Mouse (Mus musculus) bone marrow macrophage, adult 2 months (primary cell): Measurements from ENCODE around the gene 1700022I11Rik. TPM values are rescaled to one million over a fixed set of nuclear protein-coding genes. Genes with fewer than 3 reads are reported as not detected.

ENCODE experiments used
- H3K27ac ChIP-seq: 2 replicates; pipeline ENCODE4 v1.5.1; 2012; ENCODE audit warnings: low read depth, low read length; ENCODE audit not compliant: insufficient read depth
- H3K4me1 ChIP-seq: 2 replicates; pipeline ENCODE4 v1.6.1; 2012; ENCODE audit warnings: low read length; ENCODE audit not compliant: control insufficient read depth, insufficient read depth
- H3K4me3 ChIP-seq: 2 replicates; pipeline ENCODE4 v1.5.1; 2012; ENCODE audit warnings: mild to moderate bottlenecking, low read length, moderate library complexity; ENCODE audit not compliant: insufficient read depth
- CTCF ChIP-seq: IDR thresholded peaks from 2 replicates; pipeline ENCODE4 v1.5.1; 2012; ENCODE audit warnings: low read depth, mild to moderate bottlenecking, low read length, moderate library complexity
- POLR2A ChIP-seq: IDR thresholded peaks from 2 replicates; pipeline ENCODE4 v1.6.1; 2012; ENCODE audit warnings: mild to moderate bottlenecking, low read depth, low read length, borderline replicate concordance
- polyA plus RNA-seq: library from polyadenylated mRNA; stranded (reverse); fragments of >200 nt; gene quantifications from 2 replicates; pipeline ENCODE4 v1.2.4, GENCODE M21; 2012; ENCODE audit not compliant: missing spikeins, insufficient read depth, insufficient read length

The 1700022I11Rik gene
- polyA plus RNA-seq, 1 experiment: not detected

DNA sequence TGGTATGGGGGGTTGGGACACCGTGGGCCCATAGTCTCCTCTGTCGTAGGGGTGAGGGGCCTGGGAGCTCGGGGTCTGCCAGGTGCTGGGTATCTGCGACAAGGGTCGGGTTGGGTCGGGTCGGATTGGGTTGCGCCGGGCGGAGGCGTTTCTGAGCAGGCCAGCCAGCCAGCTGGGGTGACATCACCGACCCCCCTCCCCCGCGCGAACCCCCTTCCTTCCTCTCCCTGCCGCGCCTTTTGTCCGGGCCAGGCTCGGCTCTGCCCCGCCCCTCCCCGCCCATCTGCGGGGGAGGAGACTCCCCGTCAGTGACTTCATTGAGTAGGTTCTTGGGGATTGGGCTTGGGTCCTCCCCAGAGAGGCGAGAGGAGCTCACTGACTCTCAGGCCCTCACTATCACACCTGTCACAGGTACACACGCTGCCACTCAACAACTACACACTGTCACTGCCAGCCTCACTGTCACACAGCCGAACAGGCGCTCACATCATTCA is 19.3 kb upstream of the 1700022I11Rik start:
- peaks cover 10% of the 10 kb centered on the region for H3K4me1 ChIP-seq
- H3K4me3 ChIP-seq: peak overlapping the region; percentile 76
- TF ChIP-seq CTCF (no peak), POLR2A (no peak)
- H3K27ac ChIP-seq: peak overlapping the region; percentile 53

DNA sequence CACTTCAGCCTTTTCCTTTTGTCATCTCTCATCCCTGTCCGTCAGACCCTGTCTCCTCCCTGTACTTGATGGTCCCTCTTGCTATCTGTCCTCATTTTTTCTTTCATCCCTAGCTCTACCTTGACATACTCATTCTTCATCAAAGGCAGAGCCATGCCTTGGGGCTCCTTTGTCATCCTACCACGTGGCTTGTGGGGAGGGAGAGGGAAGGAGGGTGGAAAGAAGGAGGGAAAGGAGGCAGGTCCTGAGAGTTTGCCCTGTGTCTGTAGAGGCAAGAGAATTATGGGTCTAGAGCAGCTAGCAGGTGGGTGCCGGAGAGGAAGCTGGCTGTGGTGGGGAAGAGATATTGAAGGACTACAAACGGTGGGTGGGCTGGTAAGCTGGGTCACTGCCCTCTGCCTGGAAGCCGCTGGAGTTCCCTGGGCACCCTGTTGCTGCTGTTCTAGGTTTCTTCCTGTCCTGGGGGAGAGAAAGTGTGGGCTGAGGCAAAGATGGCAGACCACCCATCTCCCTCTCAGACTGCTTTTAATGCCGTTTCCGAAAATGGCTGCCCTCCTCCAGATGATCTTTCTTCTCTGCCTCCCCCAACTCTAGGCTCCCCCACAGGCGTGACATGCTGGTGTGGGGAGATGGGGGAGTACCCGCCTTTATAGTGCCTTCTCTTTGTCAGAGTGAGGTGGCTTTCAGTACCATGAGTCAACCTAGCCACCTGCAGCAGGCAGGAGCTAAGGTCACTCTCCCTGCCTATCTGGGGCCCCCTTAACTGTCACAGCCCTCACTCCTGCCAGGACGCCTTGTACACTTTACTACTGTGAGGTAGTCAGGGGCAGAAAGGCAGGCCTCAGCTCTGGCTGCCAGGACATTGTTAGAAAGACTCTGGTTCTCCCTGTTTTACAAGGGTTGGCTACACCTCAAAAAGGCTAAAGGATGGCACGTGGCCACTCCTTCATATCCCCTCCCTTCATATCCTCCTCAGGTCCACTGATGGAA is 17.9 kb upstream of the 1700022I11Rik start:
- no peak overlapping the region for H3K4me3 ChIP-seq
- no peak for TF ChIP-seq CTCF
- no peak for TF ChIP-seq POLR2A
- no peak overlapping the region for H3K27ac ChIP-seq
- peaks cover 10% of the 10 kb centered on the region for H3K4me1 ChIP-seq

DNA sequence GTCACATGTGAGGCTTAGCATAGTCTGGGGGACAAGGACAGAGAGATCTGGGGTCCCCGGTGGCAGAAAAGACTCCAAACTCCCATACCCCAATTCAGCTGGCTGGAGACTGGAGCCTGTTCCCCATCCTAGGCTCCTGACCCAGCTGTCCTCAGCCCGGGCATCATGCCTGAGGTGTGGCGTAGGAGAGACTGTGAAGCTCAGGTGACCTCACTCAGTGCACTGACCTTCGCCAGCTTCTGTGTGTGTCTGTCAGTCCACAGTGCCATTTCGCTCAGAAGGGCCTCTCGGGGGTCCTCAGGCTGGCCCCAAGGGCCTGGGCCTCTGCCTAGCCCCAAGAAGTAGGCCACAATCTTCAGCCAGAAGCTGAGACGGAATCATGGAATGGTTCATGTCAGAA is 16.8 kb upstream of the 1700022I11Rik start:
- Histone ChIP-seq H3K4me1 (peaks cover 7% of the 10 kb centered on the region), H3K27ac (no peak overlapping the region), H3K4me3 (no peak overlapping the region)
- TF ChIP-seq CTCF (no peak), POLR2A (no peak)

DNA sequence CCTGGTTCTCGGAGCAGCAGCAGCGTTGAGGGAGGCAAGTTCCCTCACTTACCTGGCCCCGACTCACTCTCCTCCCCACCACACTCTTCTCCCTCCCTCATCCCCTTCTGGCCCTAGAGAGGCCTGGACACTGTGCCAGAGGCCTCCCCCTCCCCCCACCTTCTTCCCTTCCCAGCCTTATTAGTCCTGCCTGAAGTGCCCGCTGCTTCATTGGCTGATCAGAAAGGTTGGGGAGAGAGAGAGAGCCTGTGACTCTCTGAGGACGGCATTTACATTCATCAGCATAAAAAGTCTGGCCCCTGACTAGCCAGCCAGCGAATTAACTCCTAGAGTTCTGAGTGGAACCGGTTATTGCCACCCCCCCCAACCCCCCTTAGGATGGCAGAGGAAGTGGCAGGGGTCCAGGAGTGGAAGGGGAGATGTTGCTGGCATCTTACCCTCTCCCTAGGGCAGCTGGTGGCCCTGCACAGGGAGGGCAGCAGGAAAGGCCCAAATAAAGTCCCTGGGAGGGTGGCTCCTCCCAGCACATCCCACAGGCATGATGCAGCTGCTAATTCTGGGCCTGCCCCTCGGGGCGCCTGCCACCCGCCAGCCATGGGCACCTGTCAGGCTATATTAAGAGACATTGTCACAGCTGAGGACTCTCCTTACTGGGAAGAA is 15.8 kb upstream of the 1700022I11Rik start:
- Histone ChIP-seq H3K4me3 (no peak overlapping the region), H3K27ac (no peak overlapping the region), H3K4me1 (peaks cover 7% of the 10 kb centered on the region)
- TF ChIP-seq CTCF (no peak), POLR2A (no peak)

DNA sequence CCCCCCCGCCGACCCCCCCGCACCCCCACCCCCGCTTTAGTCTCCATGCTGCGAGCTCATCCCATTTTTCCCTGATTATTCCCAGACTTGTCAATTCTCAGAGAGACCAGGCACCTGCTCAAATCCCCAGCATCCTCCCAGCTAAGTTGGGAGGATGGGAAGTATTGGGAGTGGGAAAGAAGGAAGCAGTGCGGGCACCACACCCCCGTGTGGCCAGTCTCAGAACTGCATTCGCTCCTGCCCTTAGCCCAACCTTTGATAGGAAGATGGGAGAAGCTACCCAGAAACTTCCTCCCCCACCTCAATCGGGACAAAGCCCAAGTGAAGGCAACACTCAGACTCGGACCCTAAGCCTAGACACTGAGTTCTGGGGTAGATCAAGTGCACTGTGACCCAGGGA is 15.1 kb upstream of the 1700022I11Rik start:
- no peak for TF ChIP-seq POLR2A
- TF ChIP-seq CTCF: peak; percentile 91
- no peak overlapping the region for H3K27ac ChIP-seq
- H3K4me3 ChIP-seq: no peak overlapping the region
- peaks cover 4% of the 10 kb centered on the region for H3K4me1 ChIP-seq

DNA sequence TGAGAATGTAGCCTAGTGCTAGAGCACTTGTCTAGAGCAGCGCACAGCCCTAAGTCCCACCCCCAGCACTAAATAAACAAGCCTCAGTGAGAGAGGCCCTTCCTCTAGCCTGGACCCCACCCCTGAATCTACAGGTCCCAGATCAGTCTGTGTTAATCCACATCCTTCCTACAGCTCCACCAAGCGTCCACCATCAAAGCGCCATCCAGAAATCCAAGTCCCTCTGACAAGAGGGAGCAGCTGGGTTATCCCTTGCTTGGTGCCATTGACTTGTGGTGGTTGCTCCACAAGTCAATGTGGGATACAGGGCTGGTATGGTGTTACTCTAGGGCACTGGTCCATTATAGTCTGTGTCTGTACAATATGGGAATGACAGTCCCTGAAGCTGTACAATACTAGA is 14.2 kb upstream of the 1700022I11Rik start:
- Histone ChIP-seq H3K27ac (no peak overlapping the region), H3K4me3 (no peak overlapping the region), H3K4me1 (peaks cover 13% of the 10 kb centered on the region)
- TF ChIP-seq POLR2A (no peak), CTCF (no peak)

DNA sequence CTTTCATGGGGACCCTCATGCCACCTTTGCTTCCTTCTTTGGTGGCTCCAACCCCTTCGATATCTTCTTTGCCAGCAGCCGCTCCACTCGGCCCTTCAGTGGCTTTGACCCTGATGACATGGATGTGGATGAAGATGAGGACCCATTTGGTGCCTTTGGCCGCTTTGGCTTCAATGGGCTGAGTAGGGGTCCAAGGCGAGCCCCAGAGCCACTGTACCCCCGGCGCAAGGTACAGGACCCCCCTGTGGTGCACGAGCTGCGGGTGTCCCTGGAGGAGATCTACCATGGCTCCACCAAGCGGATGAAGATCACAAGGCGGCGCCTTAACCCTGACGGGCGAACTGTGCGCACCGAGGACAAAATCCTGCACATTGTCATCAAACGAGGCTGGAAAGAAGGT is 12.8 kb upstream of the 1700022I11Rik start:
- H3K4me3 ChIP-seq: no peak overlapping the region
- TF ChIP-seq CTCF (no peak), POLR2A (no peak)

DNA sequence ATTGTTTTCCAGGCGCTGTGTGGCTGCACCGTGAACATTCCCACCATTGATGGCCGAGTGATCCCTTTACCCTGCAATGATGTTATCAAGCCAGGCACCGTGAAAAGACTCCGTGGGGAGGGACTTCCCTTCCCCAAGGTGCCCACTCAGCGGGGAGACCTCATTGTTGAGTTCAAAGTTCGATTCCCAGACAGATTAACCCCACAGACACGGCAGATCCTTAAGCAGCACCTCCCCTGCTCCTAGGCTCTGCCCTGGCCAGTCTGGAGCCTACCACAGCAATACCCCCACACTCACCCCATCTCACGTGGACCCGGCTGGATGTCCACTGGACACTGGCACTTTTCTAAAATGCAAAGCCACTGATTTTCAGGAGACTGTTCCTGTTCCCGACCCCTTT is 12.1 kb upstream of the 1700022I11Rik start:
- Histone ChIP-seq H3K27ac (no peak overlapping the region), H3K4me1 (peaks cover 16% of the 10 kb centered on the region), H3K4me3 (no peak overlapping the region)
- TF ChIP-seq CTCF (no peak), POLR2A (no peak)

More for the DNA sequence above, 12.8 kb upstream of the 1700022I11Rik start:
- no peak overlapping the region for H3K27ac ChIP-seq
- peaks cover 16% of the 10 kb centered on the region for H3K4me1 ChIP-seq

DNA sequence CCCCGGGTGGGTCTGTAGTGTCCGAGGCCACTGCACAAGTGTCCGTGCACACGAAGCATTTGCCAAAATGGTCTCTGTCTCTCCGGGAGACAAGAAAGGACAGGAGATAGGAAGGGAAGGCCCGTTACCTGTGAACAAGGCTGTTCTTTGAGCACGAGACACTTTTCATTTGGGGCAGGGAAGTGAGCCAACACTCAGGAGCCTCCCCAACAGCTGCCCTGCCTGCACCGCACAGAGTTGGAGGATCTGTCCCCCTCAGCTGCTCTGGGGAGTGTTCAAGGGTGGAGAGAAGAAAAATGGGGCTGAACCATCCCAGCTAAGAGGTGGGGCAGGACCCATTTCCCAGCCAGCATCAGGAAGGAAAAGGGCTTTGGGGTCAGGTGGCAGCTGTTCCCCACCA is 11.4 kb upstream of the 1700022I11Rik start:
- TF ChIP-seq POLR2A: no peak
- no peak for TF ChIP-seq CTCF
- no peak overlapping the region for H3K4me3 ChIP-seq
- no peak overlapping the region for H3K27ac ChIP-seq
- peaks cover 16% of the 10 kb centered on the region for H3K4me1 ChIP-seq

DNA sequence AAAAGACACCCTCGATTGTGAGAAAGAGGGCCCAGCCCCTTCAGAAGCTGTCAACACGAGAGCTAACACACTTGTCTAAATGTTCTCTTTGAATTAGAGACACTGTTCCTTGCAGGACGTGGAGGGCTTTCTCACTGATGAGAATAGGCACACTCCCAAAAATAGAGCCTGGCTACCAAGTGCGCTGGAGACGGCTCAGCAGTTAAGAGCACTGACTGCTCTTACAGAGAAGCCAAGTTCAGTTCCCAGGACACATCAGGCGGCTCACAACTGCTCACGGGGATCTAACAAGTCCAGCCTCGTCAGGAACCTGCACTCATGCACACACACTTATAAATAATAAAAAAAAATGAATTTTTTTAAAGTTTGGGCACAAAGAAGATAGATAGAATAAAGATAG is 10.5 kb upstream of the 1700022I11Rik start:
- no peak for TF ChIP-seq CTCF
- no peak for TF ChIP-seq POLR2A
- Histone ChIP-seq H3K4me3 (no peak overlapping the region), H3K27ac (no peak overlapping the region), H3K4me1 (peaks cover 16% of the 10 kb centered on the region)
